Mouse (Mus musculus) stomach, postnatal 0 days (tissue): Measurements from ENCODE around the gene Shld1. TPM values are rescaled to one million over a fixed set of nuclear protein-coding genes. Genes with fewer than 3 reads are reported as not detected.

ENCODE experiments used
- ATAC-seq: fragments of 200-750 bp; cut with Nextera tagmentation; 2 replicates; pipeline ENCODE4 v1.8.0; 2017; ENCODE audit not compliant: low FRiP score, low TSS enrichment
- DNase-seq: peaks from one replicate; pipeline ENCODE4 v3.0.0-alpha.2; 2016; ENCODE audit warnings: low spot score
- H3K27ac ChIP-seq: fragments of 300-500 bp; sonication (generic); replicated peaks from 2 replicates; pipeline ENCODE4 v1.5.1; 2014; ENCODE audit warnings: mild to moderate bottlenecking, control low read depth
- H3K27me3 ChIP-seq: fragments of 300-500 bp; sonication (generic); 2 replicates; pipeline ENCODE4 v1.6.1; 2014; ENCODE audit warnings: low read length; ENCODE audit not compliant: control insufficient read depth, insufficient read depth
- H3K36me3 ChIP-seq: fragments of 300-500 bp; sonication (generic); 2 replicates; pipeline ENCODE4 v1.6.1; 2014; ENCODE audit warnings: low read length, mixed read lengths; ENCODE audit not compliant: control insufficient read depth, insufficient read depth
- H3K4me1 ChIP-seq: fragments of 300-500 bp; sonication (generic); replicated peaks from 2 replicates; pipeline ENCODE4 v1.6.1; 2014; ENCODE audit warnings: antibody characterized with exemption; ENCODE audit not compliant: control insufficient read depth, insufficient read depth
- H3K4me2 ChIP-seq: fragments of 300-500 bp; sonication (generic); replicated peaks from 2 replicates; pipeline ENCODE4 v1.6.1; 2014; ENCODE audit warnings: low read depth, mild to moderate bottlenecking, control low read depth, moderate library complexity
- H3K4me3 ChIP-seq: fragments of 300-500 bp; sonication (generic); 2 replicates; pipeline ENCODE4 v1.5.1; 2014; ENCODE audit warnings: low read depth, low read length, control low read depth
- H3K9ac ChIP-seq: fragments of 300-500 bp; sonication (generic); 2 replicates; pipeline ENCODE4 v1.6.1; 2014; ENCODE audit warnings: mild to moderate bottlenecking, low read length, control low read depth, mixed read lengths
- H3K9me3 ChIP-seq: fragments of 300-500 bp; sonication (generic); 2 replicates; pipeline ENCODE4 v1.6.1; 2016; ENCODE audit warnings: low read length; ENCODE audit not compliant: control insufficient read depth
- CTCF ChIP-seq: IDR thresholded peaks from 2 replicates; pipeline ENCODE4 v1.5.1; 2016; ENCODE audit warnings: antibody characterized with exemption, low read depth, mild to moderate bottlenecking, moderate library complexity
- EP300 ChIP-seq: optimal IDR thresholded peaks from 2 replicates; pipeline ENCODE3; 2016; ENCODE audit warnings: antibody characterized with exemption
- WGBS: fragments of 180-500 bp; shearing (Covaris S2); extraction: QIAGEN DNeasy Blood & Tissue Kit; methylation state at CpG from one replicate; pipeline ENCODE4 v1.1.7; 2014; 5-methylcytosine and 5-hydroxymethylcytosine counted together
- polyA plus RNA-seq: library from polyadenylated mRNA; unstranded; fragments of >200 nt; fragmentation: Nextera tagmentation; extraction: Ambion mirVana; gene quantifications from 2 replicates; pipeline ENCODE4 v1.2.1, GENCODE M21; 2015

Gene Shld1
- polyA plus RNA-seq, 1 experiment from 2014 or later = 9.8 TPM

DNA sequence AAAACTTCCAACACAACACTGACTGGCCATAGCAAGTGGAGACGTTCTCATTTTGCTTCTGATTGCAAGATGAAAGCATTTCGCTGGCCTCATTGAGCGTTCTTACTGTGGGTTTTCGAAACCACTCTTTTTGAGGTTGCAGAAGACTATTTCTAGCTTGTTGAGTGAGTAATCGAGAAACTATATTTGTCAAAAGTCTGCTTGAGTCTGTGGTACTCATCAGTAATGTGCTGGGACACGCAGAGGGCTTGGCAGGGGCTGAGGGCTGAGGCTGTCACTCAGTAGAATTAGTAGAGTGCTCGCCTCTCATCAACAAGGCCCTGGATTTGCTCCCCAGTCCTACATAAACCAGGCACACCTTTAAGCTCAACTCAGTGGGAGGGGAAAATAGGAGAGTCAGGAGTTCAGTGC lies 1.9 kb downstream of the Shld1 start:
- no peaks in the 10 kb centered on the region for H3K36me3 ChIP-seq
- H3K9ac ChIP-seq = no peak overlapping the region
- TF ChIP-seq CTCF (no peak), EP300 (no peak)
- H3K27ac ChIP-seq = no peak overlapping the region
- DNase-seq (no peak), ATAC-seq (no peak)
- no peaks in the 10 kb centered on the region for H3K27me3 ChIP-seq
- no peaks in the 10 kb centered on the region for H3K9me3 ChIP-seq
- no peaks in the 10 kb centered on the region; the same call in 1 of the 2 replicates for H3K4me1 ChIP-seq
- no peak overlapping the region for H3K4me3 ChIP-seq
- H3K4me2 ChIP-seq = no peak overlapping the region
- WGBS = 63% methylated on average over 7 of the region's 7 CpGs

DNA sequence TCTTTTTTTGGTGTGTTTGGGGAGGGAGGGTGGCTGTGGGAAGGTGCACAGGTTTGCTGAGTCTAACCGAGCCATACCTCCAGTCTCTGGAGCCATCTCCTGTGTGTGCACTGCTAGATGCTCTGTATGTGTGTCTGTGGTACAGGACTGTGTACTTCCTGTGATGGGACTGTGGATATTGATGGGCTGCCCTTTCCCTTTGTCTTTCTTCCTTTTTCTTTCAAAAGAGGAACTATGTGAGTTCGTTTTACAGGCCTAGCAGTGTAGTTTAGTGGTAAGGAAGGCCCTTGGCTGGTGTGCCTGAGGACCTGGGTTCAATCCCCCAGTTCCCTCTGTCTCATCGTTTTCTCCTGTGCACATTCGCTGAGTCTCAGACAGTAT lies 2.4 kb downstream of the Shld1 start:
- no peak overlapping the region for H3K4me3 ChIP-seq
- H3K4me2 ChIP-seq = no peak overlapping the region
- no peak for ATAC-seq
- DNase-seq = no peak
- no peak for TF ChIP-seq CTCF
- no peak for TF ChIP-seq EP300
- no peaks in the 10 kb centered on the region for H3K36me3 ChIP-seq
- 33% methylated on average over 4 of the region's 4 CpGs for WGBS
- no peak overlapping the region for H3K9ac ChIP-seq
- no peaks in the 10 kb centered on the region for H3K9me3 ChIP-seq
- no peaks in the 10 kb centered on the region for H3K27me3 ChIP-seq
- H3K4me1 ChIP-seq = no peaks in the 10 kb centered on the region; the same call in 1 of the 2 replicates
- H3K27ac ChIP-seq = 0 out of 2 replicates have a peak overlapping the region, but pooled peaks have one; percentile 13

DNA sequence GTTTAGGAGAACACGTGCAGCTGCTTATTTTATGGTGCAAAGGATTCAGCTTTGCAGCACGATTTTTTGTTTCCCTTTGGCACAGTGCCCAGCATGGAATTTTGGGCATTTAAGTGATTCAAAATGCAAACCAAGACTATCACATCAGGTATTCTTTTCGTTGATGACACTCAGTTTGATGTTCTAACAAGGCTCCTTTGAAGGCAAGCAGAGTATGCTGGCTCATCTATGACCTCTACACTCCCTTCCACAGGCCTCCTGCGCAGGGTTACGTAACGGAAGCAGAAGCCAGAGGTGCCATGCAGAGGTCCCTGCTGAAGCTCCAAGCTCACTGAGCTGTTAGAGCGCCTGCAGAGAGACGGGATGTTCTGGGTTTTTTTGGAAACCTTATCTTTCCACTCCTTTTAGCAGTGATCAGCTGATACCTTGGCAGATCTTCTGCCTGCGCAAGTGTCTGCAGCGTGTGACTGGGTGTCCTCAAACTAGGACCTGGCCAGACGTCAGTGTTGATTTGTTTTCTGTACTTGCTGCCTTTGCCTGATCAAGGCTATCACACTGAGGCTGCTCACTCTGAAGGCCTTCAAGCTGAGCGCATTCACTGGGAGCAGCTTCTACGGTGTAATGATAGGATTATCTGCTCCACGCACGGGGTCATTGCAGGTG lies 3.0 kb downstream of the Shld1 start:
- Histone ChIP-seq H3K27me3 (no peaks in the 10 kb centered on the region), H3K4me1 (no peaks in the 10 kb centered on the region; the same call in 1 of the 2 replicates), H3K36me3 (no peaks in the 10 kb centered on the region), H3K4me3 (no peak overlapping the region), H3K4me2 (no peak overlapping the region), H3K9ac (no peak overlapping the region), H3K27ac (no peak overlapping the region), H3K9me3 (no peaks in the 10 kb centered on the region)
- 63% methylated on average over 15 of the region's 15 CpGs for WGBS
- no peak for ATAC-seq
- TF ChIP-seq CTCF (no peak), EP300 (no peak)
- DNase-seq = no peak

DNA sequence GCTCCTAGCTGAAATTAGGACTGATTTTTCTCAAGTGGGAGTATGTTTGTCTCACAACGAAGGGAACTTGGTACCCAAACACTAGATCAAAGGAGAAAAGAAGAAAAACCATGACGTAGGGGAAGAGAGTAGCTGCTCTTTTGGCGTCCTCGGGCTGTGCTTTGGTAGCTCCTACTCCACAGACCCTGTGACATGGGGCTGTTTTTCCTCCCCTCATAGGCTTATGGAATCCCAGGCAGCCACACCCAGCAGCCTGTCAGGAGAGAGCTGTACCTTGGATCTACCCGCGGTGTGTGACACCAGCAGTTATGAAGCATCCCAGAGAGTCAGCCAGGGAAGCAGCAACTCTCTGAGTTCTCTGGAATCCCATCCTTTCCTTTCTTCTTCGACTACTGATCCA lies 5.0 kb downstream of the Shld1 start:
- Histone ChIP-seq H3K36me3 (peaks cover 5% of the 10 kb centered on the region; the same call in 1 of the 2 replicates), H3K4me1 (no peaks in the 10 kb centered on the region; the same call in 1 of the 2 replicates), H3K4me3 (no peak overlapping the region), H3K4me2 (no peak overlapping the region), H3K27me3 (no peaks in the 10 kb centered on the region), H3K9me3 (no peaks in the 10 kb centered on the region), H3K27ac (no peak overlapping the region), H3K9ac (no peak overlapping the region)
- 69% methylated on average over 7 of the region's 7 CpGs for WGBS
- DNase-seq (no peak), ATAC-seq (no peak)
- TF ChIP-seq EP300 (no peak), CTCF (no peak)

DNA sequence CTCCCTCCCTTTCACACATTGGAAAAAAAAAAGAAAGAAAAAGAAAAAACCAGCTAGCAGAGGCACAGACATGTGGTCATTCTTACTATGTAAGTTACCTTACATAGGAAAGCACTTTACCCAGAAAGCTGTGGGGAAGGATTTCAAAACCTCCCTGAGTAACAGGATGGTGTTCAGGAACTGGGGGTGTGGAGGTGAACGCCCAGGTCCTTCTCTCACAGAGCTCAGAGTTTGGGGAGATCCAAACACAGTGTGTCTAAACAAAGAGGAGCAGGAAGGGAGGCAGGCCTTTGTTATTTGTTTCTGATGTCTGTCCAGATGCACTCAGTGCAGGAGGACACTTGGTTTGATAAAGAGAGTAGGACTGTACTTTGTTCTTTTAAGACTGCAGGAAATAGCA lies 5.6 kb downstream of the Shld1 start:
- DNase-seq = no peak
- Histone ChIP-seq H3K9me3 (no peaks in the 10 kb centered on the region), H3K4me1 (no peaks in the 10 kb centered on the region; the same call in 1 of the 2 replicates), H3K9ac (no peak overlapping the region), H3K36me3 (peaks cover 5% of the 10 kb centered on the region; the same call in 1 of the 2 replicates), H3K4me3 (no peak overlapping the region), H3K27me3 (no peaks in the 10 kb centered on the region), H3K4me2 (no peak overlapping the region), H3K27ac (no peak overlapping the region)
- TF ChIP-seq CTCF (no peak), EP300 (no peak)
- WGBS = 38% methylated on average over 1 of the region's 1 CpGs
- ATAC-seq = no peak

DNA sequence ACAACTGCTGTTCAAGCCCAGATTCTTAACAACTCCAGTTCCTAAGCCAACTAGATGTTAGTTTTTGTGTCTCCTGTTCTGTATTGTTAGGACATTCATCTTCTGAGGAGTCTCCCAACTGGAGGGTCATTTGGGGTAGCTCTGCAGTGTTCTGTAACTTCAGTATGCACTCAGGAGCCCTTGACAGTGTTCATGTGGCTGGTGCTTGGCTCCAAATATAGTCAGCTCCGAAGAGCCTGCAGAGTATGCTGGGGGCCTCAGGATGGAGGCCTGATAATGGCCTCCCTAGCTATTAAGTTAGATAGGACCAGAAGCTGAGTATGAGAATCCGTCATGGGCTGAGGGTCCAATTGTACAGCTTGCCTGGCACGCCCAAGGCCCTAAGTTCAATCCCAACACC lies 7.2 kb downstream of the Shld1 start:
- no peak for TF ChIP-seq CTCF
- no peak for TF ChIP-seq EP300
- DNase-seq (no peak), ATAC-seq (no peak)
- no peak overlapping the region for H3K4me3 ChIP-seq
- 88% methylated on average over 3 of the region's 3 CpGs for WGBS
- peaks cover 5% of the 10 kb centered on the region; the same call in 1 of the 2 replicates for H3K36me3 ChIP-seq
- no peaks in the 10 kb centered on the region for H3K4me1 ChIP-seq
- H3K9me3 ChIP-seq = no peaks in the 10 kb centered on the region
- no peak overlapping the region for H3K27ac ChIP-seq
- H3K27me3 ChIP-seq = no peaks in the 10 kb centered on the region
- H3K9ac ChIP-seq = no peak overlapping the region
- H3K4me2 ChIP-seq = no peak overlapping the region
